Mouse (Mus musculus): ENCODE results near the gene Vps18. TPM values are rescaled to one million over a fixed set of nuclear protein-coding genes. Genes with fewer than 3 reads are reported as not detected.

The Vps18 gene
- polyA plus RNA-seq, 1 experiment from 2014 or later, result 26.9 TPM

GRCm38 (mm10) chr2:119311544-119311943 is 23.0 kb downstream of the Vps18 start:
- no peak overlapping the region for H3K9ac ChIP-seq (replicated peaks)
- H3K27me3 ChIP-seq, result peaks cover 50% of the 10 kb centered on the region
- H3K9me3 ChIP-seq, result peaks cover under 1% of the 10 kb centered on the region; the same call in 1 of the 2 replicates
- no peak overlapping the region for H3K4me2 ChIP-seq (replicated peaks)
- H3K4me1 ChIP-seq, result peaks cover 13% of the 10 kb centered on the region
- ATAC-seq (ENCODE audit: low FRiP score, low read depth), result no peak
- 55% methylated on average over 12 of the region's 12 CpGs for WGBS
- no peak overlapping the region for H3K27ac ChIP-seq (replicated peaks)
- H3K4me3 ChIP-seq, result no peak overlapping the region
- H3K36me3 ChIP-seq, result no peaks in the 10 kb centered on the region

GRCm38 (mm10) chr2:119312380-119312958 is 23.9 kb downstream of the Vps18 start:
- WGBS, result 43% methylated on average over 2 of the region's 2 CpGs
- no peak overlapping the region for H3K4me3 ChIP-seq
- H3K4me2 ChIP-seq (replicated peaks), result no peak overlapping the region
- H3K27me3 ChIP-seq, result peaks cover 60% of the 10 kb centered on the region
- peaks cover 13% of the 10 kb centered on the region for H3K4me1 ChIP-seq
- no peak overlapping the region for H3K27ac ChIP-seq (replicated peaks)
- peaks cover 2% of the 10 kb centered on the region; the same call in 1 of the 2 replicates for H3K9me3 ChIP-seq
- no peak overlapping the region for H3K9ac ChIP-seq (replicated peaks)
- ATAC-seq (ENCODE audit: low FRiP score, low read depth), result peak; percentile 52; the same call in 1 of the 2 replicates
- no peaks in the 10 kb centered on the region for H3K36me3 ChIP-seq

- H3K9ac ChIP-seq (replicated peaks), result 0 out of 2 replicates have a peak overlapping the region, but pooled peaks have one; percentile 28
Measured at GRCm38 (mm10) chr2:119313780-119314479, 25.4 kb downstream of the Vps18 start.

GRCm38 (mm10) chr2:119314742-119315310 is 26.3 kb downstream of the Vps18 start:
- H3K4me3 ChIP-seq, result no peak overlapping the region
- H3K27me3 ChIP-seq, result peaks cover 78% of the 10 kb centered on the region
- peaks cover 13% of the 10 kb centered on the region for H3K4me1 ChIP-seq
- H3K36me3 ChIP-seq, result no peaks in the 10 kb centered on the region
- H3K9ac ChIP-seq (replicated peaks), result no peak overlapping the region
- peaks cover 2% of the 10 kb centered on the region; the same call in 1 of the 2 replicates for H3K9me3 ChIP-seq
- H3K4me2 ChIP-seq (replicated peaks), result no peak overlapping the region
- H3K27ac ChIP-seq (replicated peaks), result no peak overlapping the region
- ATAC-seq (ENCODE audit: low FRiP score, low read depth), result no peak
- 62% methylated on average over 12 of the region's 12 CpGs for WGBS

More at GRCm38 (mm10) chr2:119313780-119314479, 25.4 kb downstream of the Vps18 start:
- Histone ChIP-seq H3K9me3 (peaks cover 2% of the 10 kb centered on the region; the same call in 1 of the 2 replicates), H3K4me2 (replicated peaks) (no peak overlapping the region), H3K4me1 (peaks cover 13% of the 10 kb centered on the region), H3K27ac (replicated peaks) (0 out of 2 replicates have a peak overlapping the region, but pooled peaks have one; percentile 10), H3K4me3 (no peak overlapping the region), H3K36me3 (no peaks in the 10 kb centered on the region), H3K27me3 (peaks cover 74% of the 10 kb centered on the region)
- 33% methylated on average over 10 of the region's 10 CpGs for WGBS
- peak; percentile 34; the same call in 1 of the 2 replicates for ATAC-seq (ENCODE audit: low FRiP score, low read depth)

GRCm38 (mm10) chr2:119318043-119318710 is 29.6 kb downstream of the Vps18 start:
- 84% methylated on average over 3 of the region's 3 CpGs for WGBS
- H3K36me3 ChIP-seq, result no peaks in the 10 kb centered on the region
- peaks cover 99% of the 10 kb centered on the region for H3K27me3 ChIP-seq
- H3K4me3 ChIP-seq, result no peak overlapping the region
- no peak overlapping the region for H3K4me2 ChIP-seq (replicated peaks)
- ATAC-seq (ENCODE audit: low FRiP score, low read depth), result no peak
- H3K4me1 ChIP-seq, result peaks cover 31% of the 10 kb centered on the region
- H3K9ac ChIP-seq (replicated peaks), result no peak overlapping the region
- peaks cover 2% of the 10 kb centered on the region; the same call in 1 of the 2 replicates for H3K9me3 ChIP-seq
- H3K27ac ChIP-seq (replicated peaks), result no peak overlapping the region

GRCm38 (mm10) chr2:119320571-119320970 is 32.0 kb downstream of the Vps18 start:
- H3K9me3 ChIP-seq, result peaks cover 2% of the 10 kb centered on the region; the same call in 1 of the 2 replicates
- WGBS, result 72% methylated on average over 8 of the region's 8 CpGs
- ATAC-seq (ENCODE audit: low FRiP score, low read depth), result no peak

GRCm38 (mm10) chr2:119321771-119322586 is 33.4 kb downstream of the Vps18 start:
- Histone ChIP-seq H3K27ac (replicated peaks) (peak overlapping the region; percentile 75), H3K27me3 (peaks cover 99% of the 10 kb centered on the region), H3K4me1 (peaks cover 57% of the 10 kb centered on the region), H3K36me3 (no peaks in the 10 kb centered on the region), H3K4me2 (replicated peaks) (peak overlapping the region; percentile 62), H3K9me3 (no peaks in the 10 kb centered on the region), H3K4me3 (peak overlapping the region; percentile 35), H3K9ac (replicated peaks) (no peak overlapping the region)
- WGBS, result 2% methylated on average over 44 of the region's 48 CpGs
- ATAC-seq (ENCODE audit: low FRiP score, low read depth), result no peak; the same call in none of the 2 replicates

More at GRCm38 (mm10) chr2:119320571-119320970, 32.0 kb downstream of the Vps18 start:
- Histone ChIP-seq H3K27ac (replicated peaks) (no peak overlapping the region), H3K4me3 (no peak overlapping the region), H3K9ac (replicated peaks) (no peak overlapping the region), H3K36me3 (no peaks in the 10 kb centered on the region), H3K27me3 (peaks cover 99% of the 10 kb centered on the region), H3K4me1 (peaks cover 42% of the 10 kb centered on the region), H3K4me2 (replicated peaks) (no peak overlapping the region)

GRCm38 (mm10) chr2:119322587-119323300 is 34.2 kb downstream of the Vps18 start:
- 1% methylated on average over 39 of the region's 39 CpGs for WGBS
- H3K9me3 ChIP-seq, result no peaks in the 10 kb centered on the region
- peak overlapping the region; percentile 62 for H3K4me2 ChIP-seq (replicated peaks)
- no peaks in the 10 kb centered on the region for H3K36me3 ChIP-seq
- H3K9ac ChIP-seq (replicated peaks), result no peak overlapping the region
- peak; percentile 82 for ATAC-seq (ENCODE audit: low FRiP score, low read depth)
- H3K4me1 ChIP-seq, result peaks cover 59% of the 10 kb centered on the region
- peak overlapping the region; percentile 75 for H3K27ac ChIP-seq (replicated peaks)
- peak overlapping the region; percentile 35 for H3K4me3 ChIP-seq
- peaks cover 99% of the 10 kb centered on the region for H3K27me3 ChIP-seq

- Histone ChIP-seq H3K4me1 (peaks cover 59% of the 10 kb centered on the region), H3K36me3 (no peaks in the 10 kb centered on the region), H3K9me3 (no peaks in the 10 kb centered on the region), H3K4me2 (replicated peaks) (peak overlapping the region; percentile 64), H3K27ac (replicated peaks) (no peak overlapping the region), H3K9ac (replicated peaks) (no peak overlapping the region), H3K27me3 (peaks cover 99% of the 10 kb centered on the region), H3K4me3 (peak overlapping the region; percentile 42)
- ATAC-seq (ENCODE audit: low FRiP score, low read depth), result no peak
- 3% methylated on average over 30 of the region's 32 CpGs for WGBS
Measured at GRCm38 (mm10) chr2:119323866-119324575, 35.5 kb downstream of the Vps18 start.

- no peak overlapping the region for H3K27ac ChIP-seq (replicated peaks)
- peak overlapping the region; percentile 64 for H3K4me2 ChIP-seq (replicated peaks)
- 2% methylated on average over 32 of the region's 32 CpGs for WGBS
- H3K36me3 ChIP-seq, result no peaks in the 10 kb centered on the region
- peak overlapping the region; percentile 42 for H3K4me3 ChIP-seq
- no peak for ATAC-seq (ENCODE audit: low FRiP score, low read depth)
- H3K9ac ChIP-seq (replicated peaks), result no peak overlapping the region
- peaks cover 64% of the 10 kb centered on the region for H3K4me1 ChIP-seq
- H3K27me3 ChIP-seq, result peaks cover 99% of the 10 kb centered on the region
- H3K9me3 ChIP-seq, result no peaks in the 10 kb centered on the region
Measured at GRCm38 (mm10) chr2:119324576-119325318, 36.2 kb downstream of the Vps18 start.

Data from midbrain, embryonic 12.5 days (tissue).